Mouse (Mus musculus) left cerebral cortex, adult 2 months (tissue): ENCODE data around the gene Anks1. TPM values are rescaled to one million over a fixed set of nuclear protein-coding genes. Genes with fewer than 3 reads are reported as not detected.

Experiments used
- DNase-seq, 2 experiments: peaks; one replicate each; pipeline ENCODE4 v3.0.0; 2021 to 2022; ENCODE audit warnings: low spot score in 2 of 2, mixed read lengths in 1 of 2; ENCODE audit errors: extremely low spot score in 1 of 2
- H3K27ac ChIP-seq: fragments of 200-600 bp; 2 replicates; pipeline ENCODE4 v1.8.1; 2022
- H3K4me3 ChIP-seq: fragments of 200-600 bp; 2 replicates; pipeline ENCODE4 v1.8.1; 2022
- CTCF ChIP-seq: fragments of 200-600 bp; IDR thresholded peaks from 2 replicates; pipeline ENCODE4 v1.8.1; 2022; ENCODE audit warnings: antibody characterized with exemption, mild to moderate bottlenecking, moderate library complexity
- intact Hi-C: fragments of 180-260 bp; cut with DNase I; formaldehyde crosslinking; loops from one replicate; pipeline ENCODE4 v1.15.1; 2025
- long read RNA-seq, 2 experiments: library from polyadenylated mRNA; stranded (forward); transcript quantifications; one replicate each; pipeline ENCODE4 v2.0.0; 2021; ENCODE audit warnings: borderline mapping rate in 2 of 2
- total RNA-seq, 2 experiments: library from RNA; stranded (reverse); gene quantifications; 2 replicates each; pipeline ENCODE4 v1.2.3; 2021

Anks1 gene
- 10 to 100 TPM; 36.6 to 54.9 TPM for total RNA-seq
- long read RNA-seq, experiment 1, full-length matches to known transcripts, result 15 of 66 reads
- long read RNA-seq, experiment 1, partial matches to known transcripts, result 14 of 66 reads
- long read RNA-seq, experiment 1, other reads (novel, unspliced or antisense), result 37 of 66 reads
- long read RNA-seq, experiment 2, full-length matches to known transcripts, result 13 of 61 reads
- long read RNA-seq, experiment 2, partial matches to known transcripts, result 16 of 61 reads
- long read RNA-seq, experiment 2, other reads (novel, unspliced or antisense), result 32 of 61 reads

- peak; percentile 83 to 86 for DNase-seq
- intact Hi-C loops, result loop anchor here (2.0 to 5.0 kb wide), 4 partner anchors 67 to 170 kb away; no protein-coding TSS in a partner anchor
- H3K4me3 ChIP-seq, result peak within 1 kb of the TSS; percentile 90
- no peak; the same call in 1 of the 2 replicates for TF ChIP-seq CTCF
- H3K27ac ChIP-seq, result peak within 1 kb of the TSS; percentile 90
Observed at GRCm38 (mm10) chr17:27908888-27909621, at the start of gene Anks1. Gene Anks1, plus strand, starts transcription at chr17:27909306.

GRCm38 (mm10) chr17:27865461-27865860 is 43.6 kb upstream of the Anks1 start:
- intact Hi-C loops, result no loop called here
- peak; percentile 29 for TF ChIP-seq CTCF
- H3K27ac ChIP-seq, result no peak overlapping the region
- DNase-seq, result no peak
- H3K4me3 ChIP-seq, result no peak overlapping the region

- no peak for TF ChIP-seq CTCF
- Histone ChIP-seq H3K4me3 (no peak overlapping the region), H3K27ac (no peak overlapping the region)
- no peak for DNase-seq
- intact Hi-C loops, result no loop called here
Observed at GRCm38 (mm10) chr17:27866737-27867136, 42.4 kb upstream of the Anks1 start.

- no peak for TF ChIP-seq CTCF
- Histone ChIP-seq H3K27ac (no peak overlapping the region), H3K4me3 (no peak overlapping the region)
- intact Hi-C loops, result no loop called here
- peak in 1 of 2 experiments; percentile 17 for DNase-seq
Observed at GRCm38 (mm10) chr17:27871851-27872250, 37.3 kb upstream of the Anks1 start.

- DNase-seq, result no peak
- Histone ChIP-seq H3K4me3 (no peak overlapping the region), H3K27ac (no peak overlapping the region)
- intact Hi-C loops, result no loop called here
- no peak for TF ChIP-seq CTCF
Observed at GRCm38 (mm10) chr17:27873583-27873982, 35.5 kb upstream of the Anks1 start.

- DNase-seq, result no peak
- no peak for TF ChIP-seq CTCF
- intact Hi-C loops, result no loop called here
- no peak overlapping the region for H3K4me3 ChIP-seq
- no peak overlapping the region for H3K27ac ChIP-seq
Observed at GRCm38 (mm10) chr17:27874510-27874909, 34.6 kb upstream of the Anks1 start.

- H3K4me3 ChIP-seq, result no peak overlapping the region
Observed at GRCm38 (mm10) chr17:27881518-27881917, 27.6 kb upstream of the Anks1 start.

GRCm38 (mm10) chr17:27883129-27883528 is 26.0 kb upstream of the Anks1 start:
- intact Hi-C loops, result no loop called here
- DNase-seq, result no peak
- TF ChIP-seq CTCF, result no peak
- Histone ChIP-seq H3K4me3 (no peak overlapping the region), H3K27ac (no peak overlapping the region)

More at GRCm38 (mm10) chr17:27881518-27881917, 27.6 kb upstream of the Anks1 start:
- intact Hi-C loops, result no loop called here
- DNase-seq, result no peak
- TF ChIP-seq CTCF, result peak; percentile 39
- H3K27ac ChIP-seq, result no peak overlapping the region

- no peak overlapping the region for H3K27ac ChIP-seq
- intact Hi-C loops, result no loop called here
- no peak for DNase-seq
- TF ChIP-seq CTCF, result no peak
- H3K4me3 ChIP-seq, result no peak overlapping the region
Observed at GRCm38 (mm10) chr17:27883994-27884393, 25.1 kb upstream of the Anks1 start.

GRCm38 (mm10) chr17:27886499-27887210 is 22.5 kb upstream of the Anks1 start:
- no peak overlapping the region for H3K27ac ChIP-seq
- TF ChIP-seq CTCF, result peak; percentile 1; the same call in 1 of the 2 replicates
- DNase-seq, result no peak
- H3K4me3 ChIP-seq, result no peak overlapping the region
- intact Hi-C loops, result no loop called here

- H3K4me3 ChIP-seq, result peak overlapping the region; percentile 90
- peak; percentile 27 for TF ChIP-seq CTCF
- peak; percentile 95 to 97 for DNase-seq
- peak overlapping the region; percentile 70 for H3K27ac ChIP-seq
- intact Hi-C loops, result loop anchor here (2.0 to 5.0 kb wide), 5 partner anchors 51 to 171 kb away; partner anchors contain the start of gene Uhrf1bp1
Observed at GRCm38 (mm10) chr17:27907512-27908205, 1.4 kb upstream of the Anks1 start.
